Mouse (Mus musculus) CH12.LX (cell line): Measurements from ENCODE around the gene Plekha5. TPM values are rescaled to one million over a fixed set of nuclear protein-coding genes. Genes with fewer than 3 reads are reported as not detected.

Experiments
- DNase-seq: peaks from one replicate; pipeline ENCODE4 v3.0.0-alpha.2; 2013; ENCODE audit errors: extremely low read depth
- H3K27ac ChIP-seq: 2 replicates; pipeline ENCODE4 v1.5.1; 2012; ENCODE audit warnings: low read depth, mild to moderate bottlenecking, control low read depth, moderate library complexity; ENCODE audit not compliant: insufficient read depth
- H3K27me3 ChIP-seq: replicated peaks from 2 replicates; pipeline ENCODE3; 2012; ENCODE audit warnings: inconsistent platforms
- H3K36me3 ChIP-seq, 2 experiments: replicated peaks in 1 of 2; 2 replicates each; pipeline versions ENCODE3 to v1.6.1; 2012; ENCODE audit warnings: inconsistent platforms in 1 of 2, low read length in 1 of 2, mild to moderate bottlenecking in 1 of 2, mixed read lengths in 1 of 2, moderate library complexity in 1 of 2; ENCODE audit not compliant: control insufficient read depth in 1 of 2, insufficient read depth in 1 of 2
- H3K4me1 ChIP-seq, 2 experiments: 2 replicates each; pipeline ENCODE4 v1.6.1; 2012; ENCODE audit warnings: inconsistent platforms in 1 of 2, moderate library complexity in 1 of 2; ENCODE audit not compliant: insufficient read depth in 2 of 2, control insufficient read depth in 1 of 2
- H3K4me2 ChIP-seq: 2 replicates; pipeline ENCODE4 v1.6.1; 2012; ENCODE audit warnings: low read depth, mild to moderate bottlenecking, control low read depth; ENCODE audit not compliant: poor library complexity, insufficient read depth, severe bottlenecking
- H3K4me3 ChIP-seq, 3 experiments: fragments of 150-350 bp in 1 of 3; sonication (generic) in 1 of 3; replicated peaks in 1 of 3; 2 replicates each; pipeline versions ENCODE3 to v1.5.1; 2011 to 2012; ENCODE audit warnings: low read depth in 2 of 3, low read length in 2 of 3, mild to moderate bottlenecking in 2 of 3, moderate library complexity in 2 of 3, control low read depth in 1 of 3, improper control_type of control experiment in 1 of 3, inconsistent platforms in 1 of 3, mixed read lengths in 1 of 3; ENCODE audit not compliant: poor library complexity in 1 of 3
- H3K79me2 ChIP-seq: replicated peaks from 2 replicates; pipeline ENCODE4 v1.6.1; 2012; ENCODE audit warnings: mild to moderate bottlenecking, moderate library complexity; ENCODE audit not compliant: control insufficient read depth, poor library complexity, insufficient read depth, severe bottlenecking; ENCODE audit errors: extremely low read depth
- H3K9ac ChIP-seq: 2 replicates; pipeline ENCODE4 v1.6.1; 2012; ENCODE audit warnings: low read depth, mild to moderate bottlenecking, control low read depth, moderate library complexity; ENCODE audit not compliant: insufficient read depth
- H3K9me3 ChIP-seq: replicated peaks from 2 replicates; pipeline ENCODE3; 2012; ENCODE audit warnings: low read length, inconsistent platforms, mixed read lengths
- BHLHE40 ChIP-seq: IDR thresholded peaks from 2 replicates; pipeline ENCODE4 v1.6.1; 2011; ENCODE audit warnings: mild to moderate bottlenecking, low read depth, low read length, improper control_type of control experiment
- CHD1 ChIP-seq: IDR thresholded peaks from 2 replicates; pipeline ENCODE4 v1.6.1; 2012; ENCODE audit warnings: low read depth, low read length, improper control_type of control experiment, inconsistent platforms
- CHD2 ChIP-seq: IDR thresholded peaks from 2 replicates; pipeline ENCODE4 v1.6.1; 2011; ENCODE audit warnings: low read length, improper control_type of control experiment
- CTCF ChIP-seq, 2 experiments: IDR thresholded peaks in 1 of 2; conservative IDR thresholded peaks in 1 of 2; 2 replicates each; pipeline ENCODE4 v1.5.1; 2011 to 2012; ENCODE audit warnings: low read depth in 2 of 2, low read length in 2 of 2, improper control_type of control experiment in 1 of 2, inconsistent platforms in 1 of 2, mild to moderate bottlenecking in 1 of 2, moderate library complexity in 1 of 2
- E2F4 ChIP-seq: IDR thresholded peaks from 2 replicates; pipeline ENCODE4 v1.6.1; 2011; ENCODE audit warnings: low read depth, low read length, improper control_type of control experiment; ENCODE audit not compliant: insufficient replicate concordance
- EP300 ChIP-seq: IDR thresholded peaks from 2 replicates; pipeline ENCODE4 v1.6.1; 2011; ENCODE audit warnings: low read length, improper control_type of control experiment
- ETS1 ChIP-seq: conservative IDR thresholded peaks from 2 replicates; pipeline ENCODE4 v1.6.1; 2012; ENCODE audit warnings: low read depth, mild to moderate bottlenecking, inconsistent platforms, low read length, improper control_type of control experiment, moderate library complexity
- IRF4 ChIP-seq: IDR thresholded peaks from 2 replicates; pipeline ENCODE4 v1.6.1; 2014; ENCODE audit warnings: low read depth, mild to moderate bottlenecking, inconsistent platforms, low read length, improper control_type of control experiment
- JUN ChIP-seq: IDR thresholded peaks from 2 replicates; pipeline ENCODE4 v1.6.1; 2011; ENCODE audit warnings: low read depth, mild to moderate bottlenecking, low read length, improper control_type of control experiment, moderate library complexity; ENCODE audit not compliant: insufficient read depth
- JUND ChIP-seq: conservative IDR thresholded peaks from 2 replicates; pipeline ENCODE4 v1.6.1; 2011; ENCODE audit warnings: low read depth, low read length, improper control_type of control experiment
- MAFK ChIP-seq: IDR thresholded peaks from 2 replicates; pipeline ENCODE4 v1.6.1; 2011; ENCODE audit warnings: low read length, improper control_type of control experiment; ENCODE audit not compliant: insufficient replicate concordance
- MAX ChIP-seq: IDR thresholded peaks from 2 replicates; pipeline ENCODE4 v1.6.1; 2011; ENCODE audit warnings: low read length, improper control_type of control experiment
- MAZ ChIP-seq: IDR thresholded peaks from 2 replicates; pipeline ENCODE4 v1.6.1; 2012; ENCODE audit warnings: low read depth, mild to moderate bottlenecking, inconsistent platforms, low read length, improper control_type of control experiment, moderate library complexity
- MEF2A ChIP-seq: IDR thresholded peaks from 2 replicates; pipeline ENCODE4 v1.6.1; 2014; ENCODE audit warnings: low read depth, mild to moderate bottlenecking, inconsistent platforms, low read length, improper control_type of control experiment, borderline replicate concordance
- MXI1 ChIP-seq: IDR thresholded peaks from 2 replicates; pipeline ENCODE4 v1.6.1; 2011; ENCODE audit warnings: mild to moderate bottlenecking, low read depth, low read length, improper control_type of control experiment
- MYC ChIP-seq: IDR thresholded peaks from 2 replicates; pipeline ENCODE4 v1.6.1; 2011; ENCODE audit warnings: low read depth, mild to moderate bottlenecking, improper control_type of control experiment, low read length
- NELFE ChIP-seq: IDR thresholded peaks from 2 replicates; pipeline ENCODE4 v1.6.1; 2011; ENCODE audit warnings: low read depth, low read length, improper control_type of control experiment
- NRF1 ChIP-seq: IDR thresholded peaks from 2 replicates; pipeline ENCODE4 v1.6.1; 2014; ENCODE audit warnings: low read depth, mild to moderate bottlenecking, inconsistent platforms, low read length, improper control_type of control experiment, moderate library complexity
- POLR2A ChIP-seq: IDR thresholded peaks from 2 replicates; pipeline ENCODE4 v1.6.1; 2011; ENCODE audit warnings: low read depth, mild to moderate bottlenecking, improper control_type of control experiment, low read length
- POLR2AphosphoS2 ChIP-seq: IDR thresholded peaks from 2 replicates; pipeline ENCODE4 v1.6.1; 2011; ENCODE audit warnings: low read depth, low read length, improper control_type of control experiment
- RCOR1 ChIP-seq: conservative IDR thresholded peaks from 2 replicates; pipeline ENCODE4 v1.6.1; 2012; ENCODE audit warnings: low read depth, mild to moderate bottlenecking, inconsistent platforms, low read length, improper control_type of control experiment
- TBP ChIP-seq: conservative IDR thresholded peaks from 2 replicates; pipeline ENCODE4 v1.6.1; 2011; ENCODE audit warnings: low read depth, low read length, improper control_type of control experiment
- TCF12 ChIP-seq: IDR thresholded peaks from 2 replicates; pipeline ENCODE4 v1.6.1; 2014; ENCODE audit warnings: low read depth, mild to moderate bottlenecking, inconsistent platforms, low read length, improper control_type of control experiment
- UBTF ChIP-seq: IDR thresholded peaks from 2 replicates; pipeline ENCODE4 v1.6.1; 2012; ENCODE audit warnings: low read depth, mild to moderate bottlenecking, inconsistent platforms, low read length, improper control_type of control experiment, moderate library complexity
- ZKSCAN1 ChIP-seq: IDR thresholded peaks from 2 replicates; pipeline ENCODE4 v1.6.1; 2012; ENCODE audit warnings: low read depth, inconsistent platforms, low read length, improper control_type of control experiment, borderline replicate concordance
- ZNF384 ChIP-seq: IDR thresholded peaks from 2 replicates; pipeline ENCODE4 v1.6.1; 2012; ENCODE audit warnings: low read depth, low read length, improper control_type of control experiment, inconsistent platforms
- dilution Hi-C: fragments of 300-500 bp; cut with MboI; formaldehyde crosslinking; loops from 2 replicates; pipeline ENCODE4 v1.14.3; 2020; ENCODE audit warnings: low sequenced_read_pairs; ENCODE audit not compliant: extremely low pct_unique_long_range_greater_than_20kb, extremely low pct_ligation_motif_present
- in situ Hi-C: fragments of 300-500 bp; cut with MboI; formaldehyde crosslinking; loops from 3 replicates; pipeline ENCODE4 v1.14.3; 2019; ENCODE audit warnings: low sequenced_read_pairs, low pct_ligation_motif_present, low pct_unique_long_range_greater_than_20kb, mixed read lengths
- polyA plus RNA-seq: library from polyadenylated mRNA; unstranded; fragments of >175 nt; gene quantifications from 2 replicates; pipeline ENCODE4 v1.2.1, GENCODE M21; 2012; ENCODE audit warnings: low read depth; ENCODE audit not compliant: insufficient read length
- total RNA-seq, 2 experiments: library from RNA; depleted of rRNA; stranded (reverse); fragments of 300-350 nt in 1 of 2; fragments of >200 nt in 1 of 2; gene quantifications; 2 replicates each; pipeline ENCODE4 v1.2.3; 2012 to 2014

Gene Plekha5
- total and polyA plus RNA-seq, 3 experiments = 0.12 to 0.38 (median 0.27) TPM

DNA sequence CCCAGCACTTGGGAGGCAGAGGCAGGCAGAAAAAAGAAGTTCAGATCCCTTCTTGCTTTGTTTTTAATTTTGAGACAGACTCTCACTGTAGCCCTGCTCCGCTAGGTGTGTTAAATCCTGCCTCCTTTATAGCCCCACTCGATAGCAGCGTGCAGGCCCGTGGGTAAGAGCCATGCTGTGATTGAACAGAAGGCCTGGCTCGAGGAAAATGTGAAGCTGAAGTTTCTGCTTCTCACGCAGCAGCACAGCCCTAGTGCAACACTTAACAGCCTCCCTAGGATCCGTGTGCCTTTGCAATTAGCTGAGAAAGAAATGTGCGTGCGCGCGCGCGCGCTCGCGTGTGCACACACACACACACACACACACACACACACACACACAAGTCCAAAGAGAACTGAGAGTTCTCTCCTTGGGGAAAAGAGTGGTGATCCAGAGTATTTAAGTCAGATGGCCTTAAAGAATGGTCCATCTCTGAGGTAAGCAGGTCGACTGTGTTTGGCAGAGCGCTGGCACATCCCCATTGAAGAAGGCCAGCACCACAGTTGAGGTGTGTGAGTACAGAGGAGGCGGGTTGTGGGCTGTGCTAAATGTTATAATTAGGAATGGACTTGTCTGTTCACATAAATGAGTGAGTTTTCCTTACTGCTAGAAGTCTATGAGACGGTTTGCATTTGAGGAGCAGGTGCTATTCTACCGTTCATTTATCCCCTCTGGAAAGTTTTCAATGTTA lies 24.3 kb downstream of the Plekha5 start:
- H3K9me3 ChIP-seq = no peaks in the 10 kb centered on the region
- no peak for TF ChIP-seq JUND
- TF ChIP-seq CHD2 = no peak
- TF ChIP-seq CTCF (conservative IDR thresholded peaks at IDR 0.05 in 1 of 2, IDR thresholded peaks at IDR 0.05 in 1 of 2; ENCODE audit: low read depth in 2 of 2, low read length in 2 of 2) = no peak
- no peak for TF ChIP-seq CHD1
- TF ChIP-seq IRF4 = no peak
- no peak for TF ChIP-seq MAFK
- no peak for TF ChIP-seq EP300
- TF ChIP-seq MYC = no peak
- no peak for TF ChIP-seq MAZ
- TF ChIP-seq ZKSCAN1 = no peak
- TF ChIP-seq TCF12 = no peak
- no peak for TF ChIP-seq MXI1
- no peak for TF ChIP-seq UBTF
- no peak for TF ChIP-seq MAX
- no peak for TF ChIP-seq BHLHE40
- no peak for TF ChIP-seq NRF1
- no peak for TF ChIP-seq TBP
- no peak overlapping the region for H3K27ac ChIP-seq
- in situ Hi-C loops (no loop called here), dilution Hi-C loops (no loop called here)
- no peaks in the 10 kb centered on the region for H3K79me2 ChIP-seq
- no peak overlapping the region for H3K4me3 ChIP-seq
- H3K9ac ChIP-seq = no peak overlapping the region
- no peaks in the 10 kb centered on the region for H3K36me3 ChIP-seq
- no peak overlapping the region for H3K4me2 ChIP-seq
- DNase-seq = no peak
- no peaks in the 10 kb centered on the region for H3K27me3 ChIP-seq
- peaks cover 0 to under 1% of the 10 kb centered on the region in 2 experiments; a peak in 1 of 4 replicates for H3K4me1 ChIP-seq

DNA sequence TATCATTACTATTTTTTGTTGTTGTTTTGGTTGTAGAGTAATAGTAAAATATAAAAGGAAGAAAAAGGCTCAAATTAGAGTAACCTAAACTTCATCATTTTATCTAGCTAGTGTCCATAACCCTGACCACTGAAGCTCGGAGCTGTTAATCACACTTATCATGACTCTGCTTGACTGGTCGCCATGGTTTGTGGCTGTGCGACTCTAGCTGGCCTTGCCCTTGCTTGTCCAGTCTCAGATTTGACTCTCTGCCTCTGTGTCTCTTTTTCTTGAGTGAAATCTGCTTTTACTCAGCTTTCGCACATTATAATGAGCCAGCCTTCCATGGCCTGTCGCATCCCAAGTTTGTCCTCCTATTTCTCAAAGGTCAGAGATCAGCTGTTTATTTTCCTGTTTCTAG lies 26.8 kb downstream of the Plekha5 start:
- H3K9me3 ChIP-seq = no peaks in the 10 kb centered on the region
- dilution Hi-C loops (no loop called here), in situ Hi-C loops (loop anchor here (25.0 kb wide), 1 partner anchor 987 kb away; no protein-coding TSS in a partner anchor)
- H3K79me2 ChIP-seq = no peaks in the 10 kb centered on the region
- H3K4me2 ChIP-seq = no peak overlapping the region
- no peak overlapping the region for H3K9ac ChIP-seq
- no peaks in the 10 kb centered on the region for H3K36me3 ChIP-seq
- H3K27me3 ChIP-seq = no peaks in the 10 kb centered on the region
- H3K27ac ChIP-seq = no peak overlapping the region
- peaks cover 4 to 7% of the 10 kb centered on the region in 2 experiments; a peak in 1 of 4 replicates for H3K4me1 ChIP-seq
- DNase-seq = no peak
- no peak overlapping the region for H3K4me3 ChIP-seq
- TF ChIP-seq POLR2AphosphoS2 = no peak
- no peak for TF ChIP-seq ZNF384
- TF ChIP-seq CTCF (conservative IDR thresholded peaks at IDR 0.05 in 1 of 2, IDR thresholded peaks at IDR 0.05 in 1 of 2; ENCODE audit: low read depth in 2 of 2, low read length in 2 of 2) = no peak
- TF ChIP-seq RCOR1 = no peak
- no peak for TF ChIP-seq ETS1
- no peak for TF ChIP-seq JUN
- TF ChIP-seq POLR2A = no peak
- no peak for TF ChIP-seq MEF2A
- no peak for TF ChIP-seq E2F4
- TF ChIP-seq JUND = no peak
- no peak for TF ChIP-seq NELFE
- TF ChIP-seq ZKSCAN1 = no peak
